Mouse (Mus musculus) adrenal gland (tissue): Measurements from ENCODE around the gene Wnt3a.
"Not testable (repeated sequence)": the region's sequence is repeated elsewhere in the genome, so short reads cannot be mapped to it uniquely, and the experiment has no call there.

Source experiments
- intact Hi-C: fragments of 180-260 bp; cut with DNase I; formaldehyde crosslinking; loops from one replicate; pipeline ENCODE4 v1.15.1; 2025

Wnt3a gene

GRCm38 (mm10) chr11:59308164-59308542 lies 17.6 kb upstream of the Wnt3a start:
- intact Hi-C loops, result no loop called here

DNA sequence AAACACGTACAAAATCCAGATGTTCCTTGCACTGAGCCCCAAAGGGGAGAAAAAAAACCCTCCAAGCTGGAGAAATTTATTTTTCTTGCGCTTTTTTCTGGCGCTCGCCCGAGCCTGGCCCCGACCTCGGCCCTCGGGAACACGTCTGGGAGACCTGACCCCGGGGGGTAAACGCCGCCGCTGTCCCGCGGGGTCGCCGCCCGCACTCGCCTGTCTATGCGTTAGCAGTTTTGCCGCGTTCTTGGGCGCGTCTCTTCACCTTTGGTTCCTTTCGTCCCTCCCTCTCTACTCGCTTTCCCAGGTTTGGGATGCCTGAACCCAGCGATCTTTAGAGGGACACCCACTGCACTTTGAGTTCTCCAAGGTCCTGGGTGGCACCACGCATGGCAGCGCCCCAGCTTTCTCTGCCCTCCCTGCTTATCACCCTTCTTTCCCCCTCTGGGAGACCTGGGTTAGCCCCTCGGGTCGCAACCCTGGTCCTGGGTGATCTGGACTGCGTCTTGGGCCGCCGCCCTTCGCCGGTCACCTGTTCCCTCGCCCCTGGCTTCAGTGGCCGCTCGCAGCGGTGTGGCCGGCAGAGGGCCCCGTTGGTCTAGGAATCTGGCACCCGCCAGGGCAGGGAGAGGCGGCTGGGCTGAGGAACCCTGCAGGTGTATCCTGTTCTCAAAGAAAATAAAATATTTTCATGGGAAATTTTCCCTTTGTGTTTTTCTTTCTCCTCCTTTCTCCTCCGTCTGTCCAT lies 17.0 kb upstream of the Wnt3a start:
- intact Hi-C loops, result loop anchor here (2.0 kb wide), 1 partner anchor 175 kb away; no protein-coding TSS in a partner anchor

DNA sequence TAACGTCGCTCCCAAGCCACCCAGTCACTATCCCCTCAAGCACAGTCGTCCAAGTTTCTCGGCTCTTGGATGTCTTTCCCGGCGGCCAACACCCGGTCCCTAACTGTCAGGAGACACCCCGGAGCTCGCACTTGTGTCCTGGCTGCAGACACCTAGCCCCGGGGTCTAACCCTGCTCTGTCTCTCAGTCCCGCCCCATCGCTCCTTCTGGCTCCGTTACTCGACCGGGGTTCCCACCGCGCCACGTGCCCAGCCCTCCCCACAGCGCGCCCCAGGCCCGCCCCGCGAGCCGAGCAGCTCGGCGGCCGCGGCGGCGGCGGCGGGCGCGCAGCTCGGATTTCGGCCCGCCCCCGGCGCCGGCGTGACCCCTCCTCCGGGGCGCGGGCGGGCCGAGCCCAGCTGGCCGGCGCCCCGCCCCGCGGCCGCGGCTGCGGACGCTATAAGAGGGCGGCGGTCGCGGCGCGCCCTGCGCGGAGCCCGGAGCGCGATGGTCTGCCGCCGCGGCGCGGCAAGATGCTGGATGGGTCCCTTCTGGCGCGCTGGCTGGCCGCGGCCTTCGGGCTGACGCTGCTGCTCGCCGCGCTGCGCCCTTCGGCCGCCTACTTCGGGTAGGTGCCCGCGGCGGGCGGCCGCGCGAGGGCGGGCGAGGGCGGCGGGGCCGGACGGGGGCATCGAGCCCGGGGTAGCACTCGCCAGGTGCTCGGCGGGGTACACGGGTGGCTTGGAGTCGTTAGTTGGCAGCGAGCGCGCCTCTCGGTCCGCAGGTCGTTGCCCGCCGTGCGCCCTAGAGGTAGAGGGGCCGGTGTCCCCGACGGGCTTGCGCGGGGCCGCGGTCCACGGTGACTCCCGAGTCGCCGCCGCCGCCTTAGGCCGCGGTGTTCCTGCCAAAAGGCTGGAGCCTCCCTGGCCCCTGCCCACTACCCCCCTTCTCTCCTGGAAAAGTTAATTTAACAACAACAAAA lies 16.2 kb upstream of the Wnt3a start, which contains the start of gene Wnt9a:
Gene Wnt9a, plus strand, starts transcription at position 468 of the 961 bp plus-strand sequence.
- intact Hi-C loops, result loop anchor here (2.0 kb wide), 1 partner anchor 176 kb away; no protein-coding TSS in a partner anchor

GRCm38 (mm10) chr11:59305821-59306215 lies 15.3 kb upstream of the Wnt3a start:
- intact Hi-C loops, result loop anchor here (2.0 kb wide), 1 partner anchor 177 kb away; no protein-coding TSS in a partner anchor

GRCm38 (mm10) chr11:59305008-59305820 lies 14.7 kb upstream of the Wnt3a start:
- intact Hi-C loops, result no loop called here

- intact Hi-C loops, result no loop called here
Observed at GRCm38 (mm10) chr11:59302700-59303569, 12.4 kb upstream of the Wnt3a start.

GRCm38 (mm10) chr11:59301053-59301452 lies 10.5 kb upstream of the Wnt3a start:
- intact Hi-C loops, result not testable (repeated sequence)

- intact Hi-C loops, result no loop called here
Observed at GRCm38 (mm10) chr11:59300185-59300584, 9.6 kb upstream of the Wnt3a start.

GRCm38 (mm10) chr11:59297941-59298340 lies 7.4 kb upstream of the Wnt3a start:
- intact Hi-C loops, result no loop called here

DNA sequence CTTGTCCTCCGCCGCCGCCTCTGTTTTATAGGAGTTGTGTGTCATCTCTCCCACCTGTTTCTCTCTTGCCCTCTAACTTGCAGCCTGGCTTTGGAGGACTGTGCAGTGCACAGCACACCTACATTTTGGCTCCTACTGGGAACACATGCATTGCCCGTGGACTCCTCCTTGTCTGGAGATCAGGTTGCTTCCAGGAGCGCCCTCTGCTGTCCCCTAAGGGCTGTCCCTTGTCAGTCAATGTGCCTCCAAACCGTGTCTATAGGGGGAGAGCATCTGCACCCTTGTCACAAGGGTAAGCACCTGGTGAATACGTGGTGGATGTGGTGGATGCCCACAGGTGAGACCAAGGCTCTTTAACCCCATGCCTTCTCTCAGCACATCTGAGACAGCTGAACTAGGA lies 3.1 kb upstream of the Wnt3a start:
- intact Hi-C loops, result loop anchor here (2.0 to 5.0 kb wide), 2 partner anchors 55 to 196 kb away; no protein-coding TSS in a partner anchor

DNA sequence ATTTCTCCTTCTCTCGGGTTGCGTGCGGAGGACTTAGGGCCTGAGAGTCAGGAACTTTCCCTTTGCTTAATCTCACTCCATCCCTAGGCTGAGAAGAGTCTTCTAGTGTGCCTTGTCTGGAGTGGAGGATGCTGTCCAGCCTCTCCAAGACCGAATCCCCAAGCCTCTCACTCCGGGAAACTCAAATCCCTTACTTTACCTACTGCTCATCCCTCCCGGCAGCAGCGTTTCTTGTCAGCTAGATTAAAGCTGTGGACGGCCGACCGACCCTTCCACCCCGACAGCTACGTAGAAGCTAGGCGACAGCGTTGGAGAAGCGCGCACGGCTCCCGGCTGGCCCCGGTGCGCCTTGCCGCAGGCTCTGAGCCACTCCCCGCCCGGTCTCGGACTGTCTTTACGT lies 846 bp downstream of the Wnt3a start:
- intact Hi-C loops, result loop anchor here (5.0 kb wide), 1 partner anchor 192 kb away; no protein-coding TSS in a partner anchor

DNA sequence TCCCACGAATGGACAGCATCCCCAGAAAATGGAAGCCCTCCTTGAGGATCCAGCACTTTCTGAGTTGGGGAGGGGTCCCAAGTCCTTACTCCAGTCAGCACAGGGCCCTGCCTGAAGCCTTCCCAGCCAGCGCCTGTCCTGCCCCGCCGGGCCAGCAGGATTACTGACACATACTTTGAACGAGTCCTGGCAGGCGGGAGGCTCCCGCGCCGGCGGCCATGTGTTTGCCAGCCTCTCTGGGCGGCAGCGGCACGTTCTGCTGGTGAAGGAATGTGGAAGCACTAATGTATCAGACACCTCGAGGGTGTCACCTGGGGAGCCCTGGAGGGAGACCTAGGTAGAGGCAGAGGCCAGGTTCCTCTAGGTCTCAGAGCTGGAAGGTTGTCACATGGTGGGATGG lies 6.4 kb downstream of the Wnt3a start:
- intact Hi-C loops, result no loop called here

- intact Hi-C loops, result no loop called here
Observed at GRCm38 (mm10) chr11:59282933-59283332, 7.6 kb downstream of the Wnt3a start.

DNA sequence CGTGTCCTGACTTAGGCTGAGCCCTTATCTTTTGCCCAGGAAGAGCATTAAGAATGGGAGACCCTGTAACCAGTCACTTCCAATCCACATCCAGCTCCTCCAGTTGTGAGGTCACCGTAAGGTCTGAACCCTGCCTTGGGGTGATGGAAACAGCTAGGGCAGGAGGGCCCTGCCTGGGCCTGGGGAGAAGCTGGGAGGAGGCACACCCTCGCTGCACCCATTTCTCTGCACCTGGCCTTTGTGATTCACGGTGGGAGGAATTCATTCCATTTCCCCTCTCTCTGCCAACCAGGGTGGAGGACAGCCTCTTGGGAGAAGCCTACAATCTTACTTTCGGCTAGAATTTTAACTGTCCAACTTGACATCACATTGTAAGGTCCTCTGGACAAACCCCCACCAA lies 8.4 kb downstream of the Wnt3a start:
- intact Hi-C loops, result no loop called here

GRCm38 (mm10) chr11:59278047-59278446 lies 12.5 kb downstream of the Wnt3a start:
- intact Hi-C loops, result no loop called here

- intact Hi-C loops, result no loop called here
Observed at GRCm38 (mm10) chr11:59276877-59277276, 13.7 kb downstream of the Wnt3a start.

DNA sequence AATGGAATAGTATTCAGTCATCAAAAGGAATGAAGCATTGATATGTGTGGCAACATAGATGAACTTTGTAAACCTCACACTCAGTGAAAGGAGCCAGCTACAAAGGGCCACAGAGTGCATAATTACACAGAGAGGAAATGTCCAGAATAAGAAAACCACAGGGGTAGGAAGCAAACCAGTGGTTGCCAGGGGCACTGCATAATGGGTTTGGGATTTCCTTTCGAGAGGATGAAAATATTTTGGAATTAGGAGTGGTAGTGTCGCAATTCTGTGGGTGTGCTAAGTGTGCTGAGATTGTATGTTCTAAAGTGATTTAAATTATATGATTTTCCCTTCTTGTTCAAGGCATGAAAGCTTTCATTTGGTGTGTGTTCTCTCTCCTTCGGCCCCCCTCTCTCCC lies 16.4 kb downstream of the Wnt3a start:
- intact Hi-C loops, result no loop called here

DNA sequence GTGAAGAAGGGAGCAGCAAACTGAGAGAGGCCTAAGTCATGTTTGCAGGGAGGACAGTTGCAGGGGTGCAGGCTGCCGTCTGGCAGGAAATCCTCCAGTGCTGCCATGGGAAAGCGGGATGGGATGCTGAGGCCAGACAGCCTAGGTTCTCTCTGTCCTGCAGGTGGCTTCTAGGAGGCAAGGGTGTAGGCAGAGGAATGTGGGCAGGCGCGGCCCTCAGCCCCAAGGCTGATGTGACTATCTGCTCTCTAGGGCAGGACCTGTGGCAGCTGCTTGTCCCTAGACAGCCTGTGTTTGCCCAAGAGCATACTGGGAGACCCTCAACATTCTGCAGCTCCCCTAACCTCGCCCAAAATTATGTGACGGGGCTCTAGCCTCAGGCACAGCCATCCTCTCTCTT lies 23.8 kb downstream of the Wnt3a start:
- intact Hi-C loops, result no loop called here

DNA sequence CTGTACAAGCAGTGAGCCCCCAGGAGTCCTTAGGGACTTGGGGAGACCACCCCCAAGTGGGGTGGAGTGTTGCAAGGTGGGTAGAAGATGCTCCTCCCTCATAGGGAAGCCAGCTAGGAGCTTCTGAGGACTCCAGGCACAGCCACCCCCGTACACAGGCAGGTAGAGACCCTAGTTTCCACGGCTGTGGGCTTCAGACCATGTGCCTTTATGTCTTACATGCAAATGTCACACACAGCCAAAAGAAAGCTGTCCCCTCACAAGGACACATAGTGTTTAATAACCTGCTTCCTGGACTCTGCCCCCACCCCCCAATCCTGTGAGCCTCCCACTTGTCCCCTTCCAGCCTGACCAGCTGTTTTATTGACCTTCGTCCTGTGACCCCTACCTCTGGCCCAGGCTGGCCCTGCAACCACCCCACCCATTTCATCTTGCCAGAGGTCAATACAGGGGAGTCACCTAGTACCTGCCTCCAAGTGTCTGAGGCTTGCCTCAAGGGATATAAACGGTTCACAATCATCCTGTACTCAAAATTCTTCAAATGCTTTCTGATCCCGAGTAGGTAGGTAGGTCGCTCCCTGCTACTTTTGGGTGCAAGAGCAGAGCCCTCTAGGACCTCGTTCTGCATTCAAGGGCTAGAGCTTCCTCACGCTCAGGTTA lies 25.3 kb downstream of the Wnt3a start:
- intact Hi-C loops, result no loop called here

GRCm38 (mm10) chr11:59264593-59264992 lies 26.0 kb downstream of the Wnt3a start:
- intact Hi-C loops, result no loop called here
